Mouse (Mus musculus): Measurements from ENCODE around the gene Hbs1l. TPM values are rescaled to one million over a fixed set of nuclear protein-coding genes. Genes with fewer than 3 reads are reported as not detected.

The Hbs1l gene
- polyA plus RNA-seq, 1 experiment from 2014 or later, result 79.4 TPM

DNA sequence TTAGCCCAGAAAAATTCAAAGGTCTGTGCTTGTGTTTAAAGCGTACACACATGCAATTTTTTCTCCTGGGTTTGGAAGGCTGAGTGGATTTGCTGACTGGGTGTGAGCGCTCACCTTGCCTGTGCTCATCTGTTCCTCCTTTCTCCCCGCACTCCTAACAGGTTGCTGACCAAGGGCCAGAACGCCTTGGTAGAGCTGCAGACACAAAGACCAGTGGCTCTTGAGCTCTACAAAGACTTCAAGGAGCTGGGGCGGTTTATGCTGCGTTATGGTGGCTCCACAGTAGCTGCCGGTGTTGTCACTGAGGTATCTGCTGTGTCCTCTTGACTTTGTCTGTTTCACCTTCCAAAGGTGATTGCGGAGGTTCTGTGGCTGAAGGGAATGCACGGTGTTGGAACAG lies 71.7 kb downstream of the Hbs1l start:
- Histone ChIP-seq H3K27me3 (no peaks in the 10 kb centered on the region), H3K4me1 (no peaks in the 10 kb centered on the region), H3K4me3 (no peak overlapping the region), H3K4me2 (no peak overlapping the region), H3K36me3 (peaks cover 21% of the 10 kb centered on the region), H3K9ac (no peak overlapping the region), H3K9me3 (no peaks in the 10 kb centered on the region), H3K27ac (no peak overlapping the region)
- 92% methylated on average over 9 of the region's 9 CpGs for WGBS
- ATAC-seq (ENCODE audit: borderline replicate concordance, extremely low read depth, low FRiP score, low TSS enrichment), result no peak

DNA sequence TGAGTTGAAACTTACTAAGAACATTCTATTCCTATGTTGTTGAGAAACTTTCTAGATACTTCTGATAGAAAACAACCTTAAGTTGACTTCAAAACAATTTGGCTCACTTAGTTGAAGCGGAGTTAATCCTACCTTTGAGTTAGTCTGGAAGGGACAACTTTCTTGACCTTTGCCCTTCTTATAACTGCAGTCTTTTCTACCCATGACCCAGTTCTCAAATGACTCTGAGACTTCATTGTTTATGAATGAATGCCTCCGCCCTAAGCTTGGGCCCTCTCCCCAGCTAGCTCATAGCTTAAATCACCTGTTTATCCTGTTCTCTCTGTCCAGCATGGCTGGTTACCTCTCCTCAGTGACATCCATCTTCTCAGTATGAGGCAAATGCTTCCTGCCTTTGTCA lies 73.8 kb downstream of the Hbs1l start:
- no peak overlapping the region for H3K4me3 ChIP-seq
- H3K27me3 ChIP-seq, result no peaks in the 10 kb centered on the region
- no peak overlapping the region for H3K27ac ChIP-seq
- peaks cover 17% of the 10 kb centered on the region for H3K36me3 ChIP-seq
- no peak overlapping the region for H3K4me2 ChIP-seq
- no peaks in the 10 kb centered on the region for H3K4me1 ChIP-seq
- 90% methylated on average over 2 of the region's 2 CpGs for WGBS
- H3K9ac ChIP-seq, result no peak overlapping the region
- no peak for ATAC-seq (ENCODE audit: borderline replicate concordance, extremely low read depth, low FRiP score, low TSS enrichment)
- H3K9me3 ChIP-seq, result no peaks in the 10 kb centered on the region

DNA sequence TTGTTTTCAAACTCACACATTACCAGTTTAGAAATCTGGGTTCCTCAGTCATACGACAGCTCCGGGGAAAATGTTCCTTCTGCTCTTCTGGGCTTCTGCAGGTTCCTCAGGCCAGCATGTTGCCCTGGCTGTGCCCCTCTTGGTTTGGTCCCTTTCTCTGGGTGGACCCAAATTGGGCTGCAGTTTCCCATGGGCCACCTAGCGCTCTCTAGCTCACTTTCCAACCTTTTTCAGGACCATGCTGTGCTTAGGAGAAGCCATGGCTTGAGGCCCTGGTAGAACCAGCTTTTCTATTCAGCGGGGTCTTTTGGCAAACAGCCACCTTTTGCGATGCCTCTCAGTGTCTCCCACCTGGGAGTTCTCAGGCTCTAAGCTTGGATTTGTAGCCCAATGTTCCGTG lies 76.5 kb downstream of the Hbs1l start:
- H3K27ac ChIP-seq, result no peak overlapping the region
- no peak overlapping the region for H3K4me3 ChIP-seq
- ATAC-seq (ENCODE audit: borderline replicate concordance, extremely low read depth, low FRiP score, low TSS enrichment), result no peak
- H3K27me3 ChIP-seq, result no peaks in the 10 kb centered on the region
- no peaks in the 10 kb centered on the region for H3K9me3 ChIP-seq
- H3K4me2 ChIP-seq, result no peak overlapping the region
- WGBS, result 91% methylated on average over 6 of the region's 6 CpGs
- no peaks in the 10 kb centered on the region for H3K4me1 ChIP-seq
- peaks cover 8% of the 10 kb centered on the region for H3K36me3 ChIP-seq
- H3K9ac ChIP-seq, result no peak overlapping the region

DNA sequence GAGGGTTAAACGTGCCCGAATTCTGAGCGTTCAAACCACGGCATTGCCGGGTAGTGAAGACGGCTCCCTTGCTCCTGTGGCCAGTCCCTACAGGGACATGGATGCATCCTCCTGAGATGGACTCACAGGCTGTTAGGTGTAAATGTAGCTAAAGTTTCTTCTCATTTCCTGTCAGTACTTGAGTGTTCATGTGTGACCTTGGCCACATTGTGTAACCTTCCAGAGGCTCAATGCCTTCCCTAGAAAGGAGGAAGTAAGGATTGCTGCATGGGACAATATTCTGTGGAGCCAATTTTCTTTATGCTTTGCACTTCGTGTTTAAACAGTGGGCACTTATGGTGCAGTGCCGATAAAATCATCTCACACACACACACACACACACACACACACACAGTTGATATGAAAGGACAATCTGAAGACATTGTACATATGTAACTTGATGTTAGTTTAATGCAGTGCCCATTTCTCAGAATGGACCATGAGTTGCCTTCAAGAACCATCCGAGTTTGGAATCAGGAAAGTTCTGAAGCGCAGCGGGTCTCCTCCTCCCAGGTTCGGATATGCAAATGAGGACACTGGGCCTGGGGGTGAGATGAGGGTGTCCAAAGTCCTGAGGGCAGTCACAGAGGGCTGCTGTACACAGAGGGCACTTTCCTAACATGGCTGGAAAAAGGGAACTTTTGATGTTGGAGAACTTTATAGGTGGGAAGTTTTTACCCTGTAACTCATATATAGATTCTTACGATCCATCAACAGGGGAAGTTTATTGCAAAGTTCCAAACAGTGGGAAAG lies 81.1 kb downstream of the Hbs1l start, which contains the start of gene Aldh8a1:
Aldh8a1 (plus strand) TSS at position 610 of the 792 bp plus-strand sequence.
- H3K9me3 ChIP-seq, result no peaks in the 10 kb centered on the region
- no peaks in the 10 kb centered on the region for H3K4me1 ChIP-seq
- H3K36me3 ChIP-seq, result no peaks in the 10 kb centered on the region
- no peak for ATAC-seq (ENCODE audit: borderline replicate concordance, extremely low read depth, low FRiP score, low TSS enrichment)
- H3K27ac ChIP-seq, result no peak within 1 kb of the TSS
- no peak within 1 kb of the TSS for H3K9ac ChIP-seq
- no peak within 1 kb of the TSS for H3K4me3 ChIP-seq
- WGBS, result 73% methylated on average over 13 of the region's 13 CpGs
- no peak within 1 kb of the TSS for H3K4me2 ChIP-seq
- H3K27me3 ChIP-seq, result no peaks in the 10 kb centered on the region; the same call in 1 of the 2 replicates

DNA sequence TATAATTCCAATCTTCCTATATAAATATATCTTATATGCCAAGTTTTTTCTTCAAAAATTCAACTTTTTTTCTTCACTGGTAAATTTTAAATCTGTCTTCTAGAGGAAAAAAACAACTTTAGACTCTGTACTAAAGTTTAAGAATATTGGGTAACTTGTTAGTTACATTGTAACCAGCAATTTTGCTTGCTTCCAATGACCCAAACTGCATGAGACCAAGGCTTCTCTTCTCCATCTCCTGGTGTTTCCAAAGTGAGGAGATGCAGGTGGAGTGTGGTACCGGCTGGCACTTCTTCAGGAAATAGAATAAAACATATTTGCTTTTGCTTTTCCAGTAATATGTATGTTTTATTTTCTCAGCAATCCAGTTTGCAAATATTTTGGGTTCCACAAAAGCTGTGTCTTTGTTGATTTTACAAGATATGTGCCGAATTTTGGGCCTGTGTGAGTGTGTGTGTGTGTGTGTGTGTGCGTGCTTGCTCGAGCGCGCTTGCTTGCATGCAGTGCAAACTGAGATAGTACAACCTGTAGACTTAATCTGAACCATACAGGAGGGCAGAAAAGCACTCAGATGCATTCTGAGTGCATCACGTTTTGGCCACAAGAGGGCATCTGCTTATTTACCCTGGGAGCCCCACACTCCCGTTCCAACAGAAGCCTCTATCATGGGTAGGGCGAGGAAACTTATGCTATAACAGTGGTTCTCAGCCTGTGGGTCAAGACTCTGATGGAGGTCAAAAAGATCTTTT lies 82.6 kb downstream of the Hbs1l start:
- Histone ChIP-seq H3K4me3 (no peak overlapping the region), H3K4me1 (no peaks in the 10 kb centered on the region), H3K27me3 (no peaks in the 10 kb centered on the region; the same call in 1 of the 2 replicates), H3K4me2 (no peak overlapping the region), H3K36me3 (no peaks in the 10 kb centered on the region), H3K27ac (no peak overlapping the region), H3K9me3 (no peaks in the 10 kb centered on the region), H3K9ac (no peak overlapping the region)
- ATAC-seq (ENCODE audit: borderline replicate concordance, extremely low read depth, low FRiP score, low TSS enrichment), result no peak
- WGBS, result 59% methylated on average over 9 of the region's 9 CpGs

DNA sequence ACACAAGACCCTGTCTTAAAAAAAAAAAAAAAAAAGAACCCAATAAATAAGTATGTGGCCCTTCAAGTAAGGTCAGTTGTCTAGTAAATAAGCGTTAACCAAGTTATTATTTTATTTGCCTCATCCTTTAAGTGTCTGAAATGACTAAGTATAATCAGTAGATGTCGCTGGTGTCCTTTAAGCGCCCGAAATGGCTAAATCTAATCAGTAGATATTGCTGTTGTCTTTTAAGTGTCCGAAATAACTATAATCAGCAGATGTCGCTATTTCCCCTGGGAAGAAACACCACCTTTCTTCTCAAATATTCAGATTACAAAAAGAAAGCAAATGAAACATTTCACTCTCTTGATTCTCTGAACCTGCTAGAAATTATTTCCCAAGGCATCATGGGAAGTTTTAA lies 87.1 kb downstream of the Hbs1l start:
- no peak overlapping the region for H3K9ac ChIP-seq
- 16% methylated on average over 6 of the region's 6 CpGs for WGBS
- H3K4me3 ChIP-seq, result no peak overlapping the region
- H3K4me2 ChIP-seq, result no peak overlapping the region
- no peak overlapping the region for H3K27ac ChIP-seq
- no peaks in the 10 kb centered on the region; the same call in 1 of the 2 replicates for H3K27me3 ChIP-seq
- ATAC-seq (ENCODE audit: borderline replicate concordance, extremely low read depth, low FRiP score, low TSS enrichment), result no peak
- H3K9me3 ChIP-seq, result no peaks in the 10 kb centered on the region
- H3K36me3 ChIP-seq, result no peaks in the 10 kb centered on the region
- H3K4me1 ChIP-seq, result no peaks in the 10 kb centered on the region

DNA sequence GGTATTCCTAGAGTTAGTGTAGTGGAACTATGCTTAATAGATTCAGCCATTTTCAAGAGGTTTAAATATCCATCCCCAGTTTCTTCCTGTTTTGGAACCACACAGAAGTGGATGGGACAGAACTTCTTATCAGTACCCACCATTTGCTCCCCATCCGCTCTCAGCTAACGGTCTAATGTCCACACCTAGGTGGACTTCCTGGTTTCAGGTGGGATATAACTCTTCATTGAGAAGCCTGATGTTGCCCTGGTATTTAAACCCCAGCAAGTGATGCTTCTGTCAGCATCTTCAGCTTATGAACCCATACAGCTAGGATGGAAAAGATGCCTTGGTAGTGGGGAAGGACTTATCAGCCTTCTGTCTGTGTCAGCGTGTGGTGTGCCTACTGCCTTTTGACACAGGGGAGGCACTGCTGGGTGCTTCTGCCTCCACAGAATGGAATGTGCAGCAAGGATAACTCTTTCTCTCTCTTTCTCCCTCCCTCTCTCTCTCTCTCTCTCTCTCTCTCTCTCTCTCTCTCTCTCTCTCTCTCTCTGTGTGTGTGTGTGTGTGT lies 89.4 kb downstream of the Hbs1l start:
- H3K4me1 ChIP-seq, result no peaks in the 10 kb centered on the region
- no peak overlapping the region for H3K4me3 ChIP-seq
- no peak for ATAC-seq (ENCODE audit: borderline replicate concordance, extremely low read depth, low FRiP score, low TSS enrichment)
- H3K4me2 ChIP-seq, result no peak overlapping the region
- no peak overlapping the region for H3K27ac ChIP-seq
- no peaks in the 10 kb centered on the region; the same call in 1 of the 2 replicates for H3K27me3 ChIP-seq
- H3K36me3 ChIP-seq, result no peaks in the 10 kb centered on the region
- WGBS, result 57% methylated on average over 3 of the region's 3 CpGs
- no peaks in the 10 kb centered on the region for H3K9me3 ChIP-seq
- H3K9ac ChIP-seq, result no peak overlapping the region

DNA sequence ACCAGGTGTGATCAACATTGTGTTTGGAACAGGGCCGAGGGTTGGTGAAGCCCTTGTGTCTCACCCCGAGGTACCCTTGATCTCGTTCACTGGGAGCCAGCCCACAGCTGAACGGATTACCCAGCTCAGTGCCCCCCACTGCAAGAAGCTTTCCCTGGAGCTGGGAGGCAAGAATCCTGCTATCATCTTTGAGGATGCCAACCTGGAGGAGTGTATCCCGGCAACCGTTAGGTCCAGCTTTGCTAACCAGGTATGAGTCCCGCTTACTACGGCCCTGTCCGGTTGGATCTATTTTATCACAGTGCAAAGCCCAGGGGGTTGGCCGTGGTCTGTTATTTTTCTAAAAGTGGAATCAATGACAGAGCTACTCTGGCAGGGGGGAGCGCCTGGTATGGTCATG lies 93.3 kb downstream of the Hbs1l start:
- WGBS, result 82% methylated on average over 11 of the region's 11 CpGs
- no peak for ATAC-seq (ENCODE audit: borderline replicate concordance, extremely low read depth, low FRiP score, low TSS enrichment)
- H3K4me2 ChIP-seq, result no peak overlapping the region

DNA sequence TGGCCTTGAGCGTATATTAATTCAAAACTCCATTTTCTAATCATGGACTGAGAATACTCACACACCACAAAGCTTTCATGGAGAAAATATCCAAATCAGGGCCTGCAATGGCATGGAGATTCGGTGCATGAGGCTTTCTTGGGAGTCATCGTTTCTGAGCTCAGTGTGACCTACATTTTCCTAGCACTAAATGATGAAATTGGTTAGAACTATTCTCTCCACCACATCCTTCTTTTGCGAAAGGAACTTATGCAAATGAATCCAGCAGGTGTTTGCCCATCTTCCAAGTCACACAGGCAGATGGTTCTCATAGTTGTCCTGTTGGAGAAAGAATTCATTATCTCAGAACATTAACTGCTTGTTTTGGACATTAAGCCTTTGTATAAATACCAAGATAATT lies 94.7 kb downstream of the Hbs1l start:
- no peaks in the 10 kb centered on the region for H3K9me3 ChIP-seq
- ATAC-seq (ENCODE audit: borderline replicate concordance, extremely low read depth, low FRiP score, low TSS enrichment), result no peak
- 79% methylated on average over 4 of the region's 4 CpGs for WGBS
- no peaks in the 10 kb centered on the region for H3K4me1 ChIP-seq
- H3K4me3 ChIP-seq, result no peak overlapping the region
- H3K36me3 ChIP-seq, result no peaks in the 10 kb centered on the region
- H3K4me2 ChIP-seq, result no peak overlapping the region
- H3K9ac ChIP-seq, result no peak overlapping the region
- no peaks in the 10 kb centered on the region for H3K27me3 ChIP-seq
- no peak overlapping the region for H3K27ac ChIP-seq

More for the DNA sequence above, 93.3 kb downstream of the Hbs1l start:
- Histone ChIP-seq H3K9me3 (no peaks in the 10 kb centered on the region), H3K9ac (no peak overlapping the region), H3K27me3 (no peaks in the 10 kb centered on the region), H3K4me3 (no peak overlapping the region), H3K36me3 (no peaks in the 10 kb centered on the region), H3K4me1 (no peaks in the 10 kb centered on the region), H3K27ac (no peak overlapping the region)

DNA sequence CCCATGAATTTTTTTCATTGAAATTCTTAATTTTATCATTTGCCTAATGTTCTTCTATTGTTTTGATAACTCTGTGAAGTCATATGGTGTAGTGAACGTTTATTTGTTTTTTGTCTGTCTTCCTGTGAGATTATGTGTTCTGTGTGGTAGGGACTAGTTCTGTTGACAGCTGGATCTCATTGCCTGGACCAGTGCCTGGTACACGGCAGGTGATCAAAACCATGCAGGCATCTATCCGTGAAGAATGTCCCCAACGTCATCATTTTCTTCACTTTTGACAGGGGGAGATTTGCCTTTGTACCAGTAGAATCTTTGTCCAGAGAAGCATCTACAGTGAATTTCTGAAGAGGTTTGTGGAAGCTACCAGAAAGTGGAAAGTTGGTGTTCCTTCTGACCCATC lies 95.5 kb downstream of the Hbs1l start:
- Histone ChIP-seq H3K27me3 (no peaks in the 10 kb centered on the region), H3K27ac (no peak overlapping the region), H3K4me2 (no peak overlapping the region), H3K9me3 (no peaks in the 10 kb centered on the region), H3K9ac (no peak overlapping the region), H3K4me3 (no peak overlapping the region), H3K36me3 (no peaks in the 10 kb centered on the region), H3K4me1 (no peaks in the 10 kb centered on the region)
- WGBS, result 54% methylated on average over 4 of the region's 4 CpGs
- no peak for ATAC-seq (ENCODE audit: borderline replicate concordance, extremely low read depth, low FRiP score, low TSS enrichment)

DNA sequence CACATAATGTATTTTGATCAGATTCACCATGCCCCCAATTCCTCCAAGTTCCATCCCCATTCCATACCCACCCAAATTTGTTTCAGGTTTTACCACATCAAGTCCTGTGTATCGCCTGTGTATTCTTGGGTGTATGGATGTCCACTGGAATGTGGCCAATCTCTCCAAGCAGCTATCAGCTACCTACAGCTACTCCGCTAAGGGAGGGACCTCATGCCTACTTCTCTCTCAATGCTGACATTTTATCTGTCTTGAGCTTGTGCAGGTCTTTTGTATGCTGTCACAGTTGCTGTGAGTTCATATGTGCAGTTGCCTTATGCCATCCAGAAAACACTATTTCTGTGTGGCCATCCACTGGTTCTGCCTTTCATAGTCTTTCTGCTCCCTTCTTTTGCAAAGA lies 97.6 kb downstream of the Hbs1l start:
- H3K4me2 ChIP-seq, result no peak overlapping the region
- H3K27me3 ChIP-seq, result no peaks in the 10 kb centered on the region
- H3K9me3 ChIP-seq, result no peaks in the 10 kb centered on the region
- WGBS, result 81% methylated on average over 2 of the region's 2 CpGs
- H3K4me3 ChIP-seq, result no peak overlapping the region
- H3K36me3 ChIP-seq, result no peaks in the 10 kb centered on the region
- no peak overlapping the region for H3K27ac ChIP-seq
- H3K9ac ChIP-seq, result no peak overlapping the region
- no peaks in the 10 kb centered on the region for H3K4me1 ChIP-seq
- no peak for ATAC-seq (ENCODE audit: borderline replicate concordance, extremely low read depth, low FRiP score, low TSS enrichment)

Measured in lung, embryonic 15.5 days (tissue).